Mouse (Mus musculus): Measurements from ENCODE around the gene Pdzrn4. TPM values are rescaled to one million over a fixed set of nuclear protein-coding genes. Genes with fewer than 3 reads are reported as not detected.

Gene Pdzrn4
- polyA plus RNA-seq, 3 experiments from 2014 or later, result not detected

DNA sequence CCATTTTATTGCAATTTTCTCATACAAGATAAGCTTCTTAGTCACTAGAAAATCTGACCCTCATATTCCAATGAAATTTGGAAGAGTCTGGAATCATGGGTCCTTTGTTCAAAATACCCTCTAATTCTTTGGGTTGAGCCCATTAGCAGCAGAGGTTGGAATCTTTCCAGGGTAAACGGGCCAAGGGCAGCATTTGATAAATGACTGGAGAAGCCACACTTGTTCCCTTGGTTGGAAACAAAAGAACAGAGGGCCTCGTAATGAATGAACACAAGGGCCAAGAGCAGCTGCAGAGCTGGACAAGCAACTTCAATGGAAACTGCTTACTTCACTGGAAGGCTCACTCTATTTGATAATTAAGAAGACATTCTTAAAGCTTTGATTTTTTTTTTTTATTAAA is 198.0 kb downstream of the Pdzrn4 start:
- ATAC-seq, result no peak

DNA sequence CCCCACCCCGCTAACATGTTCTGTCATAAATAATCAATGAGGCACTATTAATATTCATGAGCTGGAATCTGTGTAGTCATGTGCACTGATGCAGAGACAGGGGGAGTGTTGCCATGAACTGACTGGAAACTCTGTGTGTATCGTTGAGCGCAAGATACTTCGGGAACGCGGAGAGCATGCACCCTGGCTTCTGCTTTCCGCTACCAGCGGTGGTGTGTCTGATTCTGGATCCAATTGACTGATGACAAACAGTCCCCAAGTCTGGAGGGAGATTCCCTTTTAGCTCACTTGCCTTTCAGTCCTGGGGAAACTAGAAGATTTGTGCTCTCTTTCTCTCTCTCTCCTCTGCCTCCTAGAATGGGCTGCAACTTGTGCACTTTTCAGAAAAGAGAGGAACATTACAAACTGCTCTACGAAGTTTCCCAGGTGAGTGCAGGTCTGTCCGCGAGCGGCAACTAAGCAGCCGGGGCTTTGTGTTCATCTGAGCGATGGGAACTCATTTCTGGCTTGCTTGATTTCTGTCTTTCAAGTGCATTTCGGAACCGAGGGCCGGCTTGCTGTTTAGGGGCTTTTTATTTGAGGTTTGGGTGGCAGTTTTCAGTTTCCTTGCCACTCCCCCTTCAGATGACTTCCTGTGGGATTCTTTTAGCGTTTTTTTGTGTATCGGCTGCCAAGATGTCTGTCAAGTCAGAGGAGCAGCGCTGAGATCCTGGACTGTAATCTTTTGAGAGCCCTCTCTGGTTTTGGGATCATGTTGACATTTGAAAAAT is 200.5 kb downstream of the Pdzrn4 start:
- ATAC-seq, result no peak

DNA sequence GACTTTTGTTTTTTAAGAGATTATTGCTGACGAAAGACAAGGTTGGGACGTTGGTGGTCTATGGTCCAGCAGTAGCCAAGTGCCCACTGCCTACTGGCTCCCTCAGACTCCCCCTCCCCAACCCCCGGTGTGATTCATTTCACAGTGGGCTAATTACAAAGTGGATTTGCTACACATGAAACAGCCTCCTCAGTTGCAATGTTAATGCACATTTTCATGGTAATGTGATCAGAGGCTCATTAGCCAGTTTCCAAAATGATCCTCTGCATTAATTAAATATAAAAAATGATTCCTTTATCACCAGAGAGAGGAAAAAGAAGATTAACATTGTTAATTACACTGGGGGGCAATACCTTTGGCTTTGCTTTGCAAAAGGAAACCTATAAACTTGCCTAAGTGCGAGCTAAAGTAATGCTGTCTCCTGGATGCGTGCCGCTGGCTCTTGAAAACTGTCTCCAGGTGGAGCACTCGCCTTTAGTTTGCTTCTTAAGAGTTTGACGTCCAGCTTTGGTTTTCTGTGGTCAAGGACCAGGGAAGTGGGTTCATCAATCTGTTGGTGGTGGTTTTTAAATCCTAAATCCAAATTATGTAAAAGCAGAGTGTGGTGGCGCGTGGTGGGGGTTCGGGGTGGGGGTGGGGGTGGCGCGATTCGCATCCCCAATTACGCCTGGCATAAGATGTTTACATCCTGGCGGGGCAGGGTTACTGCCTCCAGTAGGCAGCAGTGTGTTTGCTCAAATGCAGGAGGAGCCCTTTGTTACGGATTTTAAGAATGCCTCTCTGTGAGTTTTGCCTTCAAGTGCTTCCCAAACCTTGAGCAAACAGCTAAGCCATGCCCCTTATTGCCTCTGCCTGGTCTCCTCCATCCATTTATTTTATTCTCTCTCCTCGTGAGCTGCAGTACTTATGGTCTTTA is 202.0 kb downstream of the Pdzrn4 start:
- no peak for ATAC-seq

DNA sequence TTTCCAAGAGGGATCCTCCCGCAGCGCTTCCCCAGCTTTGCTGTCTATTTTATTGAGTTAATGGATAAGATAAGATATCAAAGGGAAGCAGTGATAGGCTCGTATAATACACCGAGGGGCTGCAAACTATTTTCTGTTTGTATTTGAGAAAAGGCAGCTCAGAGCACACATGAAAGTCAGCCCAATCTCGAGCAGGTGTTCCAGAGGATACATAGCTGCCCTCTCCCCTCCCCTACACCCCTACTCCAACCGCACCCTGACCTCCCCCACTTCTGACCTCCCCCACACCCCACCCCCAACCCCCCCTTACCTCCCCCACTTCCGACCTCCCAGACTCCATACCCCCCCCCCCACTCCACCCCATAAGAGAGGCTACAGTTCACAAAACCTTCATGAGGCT is 202.7 kb downstream of the Pdzrn4 start:
- no peak for ATAC-seq

DNA sequence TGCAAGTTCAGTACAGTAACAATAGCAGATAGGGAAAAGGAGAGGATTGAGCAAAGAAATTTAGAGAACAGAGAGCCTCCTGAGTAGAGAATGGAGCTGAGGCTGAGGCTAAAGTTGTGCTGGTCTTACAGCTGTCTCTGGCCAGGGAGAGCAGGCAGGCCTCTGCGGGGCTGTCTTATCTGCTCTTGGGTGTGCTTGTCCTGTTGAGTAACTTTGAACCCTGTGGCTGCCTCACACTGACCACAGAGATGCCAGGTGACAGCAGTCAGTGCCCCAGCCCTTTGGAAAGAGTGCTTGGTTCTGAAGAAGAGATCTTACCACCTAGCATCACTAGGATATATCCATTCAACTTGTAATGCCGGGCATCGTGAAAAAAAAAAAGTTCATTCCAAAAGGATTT is 214.2 kb downstream of the Pdzrn4 start:
- no peak for ATAC-seq

DNA sequence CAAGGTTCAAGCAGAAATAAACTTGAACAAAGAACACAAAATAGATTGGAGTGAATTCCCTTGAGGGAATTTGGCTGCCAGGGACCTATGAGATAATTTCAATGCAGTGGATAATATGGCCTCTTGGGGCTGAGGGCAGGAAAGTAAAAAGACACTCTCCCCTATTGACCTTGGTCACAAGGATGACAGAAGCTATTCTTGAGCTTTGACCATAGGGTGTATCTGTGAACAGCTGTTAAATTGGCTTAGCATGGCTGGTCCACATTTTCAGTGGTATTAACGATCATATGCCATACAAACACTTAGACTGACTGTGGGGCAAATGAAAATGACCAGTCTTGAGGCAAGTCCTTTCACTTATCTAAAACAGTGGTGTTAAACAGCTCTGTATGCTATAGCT is 215.7 kb downstream of the Pdzrn4 start:
- ATAC-seq, result no peak

DNA sequence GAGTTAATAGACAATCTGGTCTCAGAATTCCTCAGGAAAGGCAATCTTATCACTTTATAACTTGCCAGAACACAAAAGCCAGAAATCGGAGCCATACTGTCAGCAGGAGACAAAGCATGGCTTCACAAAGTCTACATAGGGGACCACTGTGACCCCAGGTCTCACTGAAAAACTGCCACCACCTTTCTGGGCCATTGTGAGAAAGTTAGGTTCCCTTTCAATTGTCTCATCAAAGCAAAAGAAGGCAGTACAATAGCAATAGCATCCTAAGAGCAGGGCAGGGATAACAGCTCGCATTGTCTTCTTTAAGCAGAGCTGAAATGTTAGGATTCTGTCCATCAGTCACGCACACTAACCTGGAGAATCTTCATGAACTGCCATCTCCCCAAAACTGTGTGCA is 216.5 kb downstream of the Pdzrn4 start:
- ATAC-seq, result no peak

DNA sequence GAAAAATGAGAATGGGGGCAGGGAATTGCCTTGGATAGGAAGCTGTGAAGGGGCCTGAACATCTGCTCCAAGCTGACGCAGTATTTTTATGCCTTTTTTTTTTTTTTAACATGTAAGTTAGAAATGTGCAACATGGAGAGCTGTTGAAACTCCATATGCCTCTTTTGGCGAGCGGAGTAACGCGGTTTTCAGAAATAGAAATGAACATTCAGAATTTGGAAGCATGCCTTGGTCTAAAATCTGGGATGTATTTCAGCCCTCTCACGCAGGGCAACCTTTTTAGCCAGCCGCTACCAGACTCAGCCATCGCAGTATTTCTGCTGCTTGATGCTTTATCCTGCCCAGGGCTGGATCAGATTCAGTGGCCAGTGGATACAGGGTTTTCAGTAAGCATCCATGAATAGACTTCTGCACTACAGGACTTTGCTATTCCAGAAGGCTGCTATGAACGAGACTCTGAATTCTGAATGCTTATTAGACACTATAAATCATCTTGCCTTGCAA is 225.1 kb downstream of the Pdzrn4 start:
- no peak for ATAC-seq

DNA sequence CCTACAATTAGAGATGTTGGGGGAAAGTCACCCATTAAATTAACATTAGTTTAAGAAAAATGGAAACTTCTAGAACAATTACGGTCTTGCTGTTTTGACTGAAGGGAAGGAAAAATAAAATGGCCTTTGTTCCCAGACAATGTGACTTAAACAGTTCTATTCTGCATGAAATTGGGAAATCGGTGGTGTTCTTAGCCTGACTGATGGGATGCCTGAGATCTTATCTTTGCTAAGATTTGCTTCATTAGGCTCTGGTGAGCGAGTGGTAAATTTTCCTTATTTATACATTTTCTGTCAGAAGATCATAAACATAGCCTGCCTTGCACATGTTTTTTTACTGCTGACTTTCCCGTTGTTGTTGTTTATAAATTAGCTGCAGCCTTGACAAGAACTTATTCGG is 225.6 kb downstream of the Pdzrn4 start:
- ATAC-seq, result no peak

DNA sequence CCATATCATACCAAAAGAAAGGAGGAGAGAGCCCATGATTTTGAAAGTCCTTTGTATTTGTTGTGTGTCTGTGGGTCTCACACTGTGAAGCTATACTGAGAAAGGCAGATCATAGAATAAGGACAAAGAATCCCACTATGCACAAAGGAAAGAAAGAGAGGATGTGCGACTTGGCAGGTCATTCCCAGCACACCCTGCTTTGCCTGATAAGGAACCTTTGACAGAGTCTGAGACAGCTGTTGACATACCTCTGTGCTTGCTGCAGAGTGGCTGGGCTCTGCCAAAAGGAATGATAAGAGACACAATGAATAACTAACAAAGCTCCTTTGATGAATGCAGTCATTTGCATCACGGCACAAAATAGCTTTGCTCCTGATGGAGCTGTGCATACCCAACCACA is 232.5 kb downstream of the Pdzrn4 start:
- no peak for ATAC-seq

DNA sequence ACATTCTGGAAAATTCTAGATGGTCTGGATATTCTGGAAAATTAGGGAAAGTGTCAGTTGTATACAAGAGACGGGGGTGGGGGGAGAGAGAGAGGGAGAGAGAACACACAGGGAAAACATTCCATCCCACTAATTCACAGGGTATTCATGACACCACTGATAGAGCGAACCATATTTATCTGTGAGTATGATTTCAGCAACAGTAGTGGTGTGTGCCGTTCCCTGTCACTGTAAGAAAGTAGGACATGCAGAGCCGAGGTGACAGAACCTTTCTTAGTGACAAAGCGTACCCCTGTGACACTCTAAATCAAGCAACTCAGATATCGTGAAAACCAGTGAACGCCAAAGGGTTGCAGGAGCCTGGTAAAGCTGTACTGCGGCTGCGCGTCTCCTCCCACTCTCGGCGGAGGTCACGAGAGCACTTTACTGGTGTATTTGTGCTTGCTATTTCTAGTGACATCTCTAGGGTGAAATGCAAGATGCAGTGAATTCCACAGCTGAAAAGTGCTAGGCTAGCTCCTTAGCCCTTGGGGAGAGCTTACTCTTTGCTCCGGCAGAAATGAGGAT is 237.4 kb downstream of the Pdzrn4 start:
- no peak for ATAC-seq

DNA sequence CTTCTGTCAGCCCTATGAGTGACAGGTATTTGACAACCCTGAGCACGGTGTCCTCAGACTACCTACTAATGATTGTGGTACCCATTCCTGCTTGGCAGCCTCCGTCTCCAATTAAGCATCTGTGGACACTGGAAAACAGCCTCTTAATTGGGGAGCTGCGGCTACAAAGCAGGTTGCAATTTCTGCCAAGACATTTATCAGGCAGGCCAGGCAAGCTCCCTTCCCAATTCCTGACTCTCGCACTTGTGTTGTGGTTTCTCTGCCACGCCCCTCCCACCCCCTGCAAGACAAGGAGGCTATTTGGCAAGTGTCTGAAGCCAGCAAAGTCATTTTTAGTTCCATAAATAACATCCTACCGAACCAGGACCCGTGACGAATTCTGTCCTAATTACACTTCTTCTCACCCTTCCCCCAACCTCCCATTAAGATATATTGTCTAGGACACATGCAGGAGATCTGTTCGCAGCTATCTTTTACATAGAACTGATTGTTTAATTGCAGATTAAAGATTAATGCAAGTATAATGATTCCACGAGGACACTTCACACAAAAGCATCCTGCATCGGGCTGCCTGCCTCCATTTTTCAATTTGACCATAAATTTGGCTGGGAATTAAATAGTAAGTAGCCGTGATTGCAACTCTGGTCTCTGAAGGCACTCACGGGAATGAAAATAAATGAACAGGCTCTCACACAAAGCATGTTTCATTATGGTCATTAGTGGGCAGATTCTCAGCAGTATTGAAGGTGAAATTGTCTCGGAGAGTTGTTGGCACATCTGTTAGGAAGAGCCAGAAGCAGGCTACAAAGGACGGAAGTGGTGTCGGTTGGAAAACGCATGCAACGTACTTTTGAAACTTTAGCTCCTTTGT is 243.8 kb downstream of the Pdzrn4 start:
- no peak for ATAC-seq

DNA sequence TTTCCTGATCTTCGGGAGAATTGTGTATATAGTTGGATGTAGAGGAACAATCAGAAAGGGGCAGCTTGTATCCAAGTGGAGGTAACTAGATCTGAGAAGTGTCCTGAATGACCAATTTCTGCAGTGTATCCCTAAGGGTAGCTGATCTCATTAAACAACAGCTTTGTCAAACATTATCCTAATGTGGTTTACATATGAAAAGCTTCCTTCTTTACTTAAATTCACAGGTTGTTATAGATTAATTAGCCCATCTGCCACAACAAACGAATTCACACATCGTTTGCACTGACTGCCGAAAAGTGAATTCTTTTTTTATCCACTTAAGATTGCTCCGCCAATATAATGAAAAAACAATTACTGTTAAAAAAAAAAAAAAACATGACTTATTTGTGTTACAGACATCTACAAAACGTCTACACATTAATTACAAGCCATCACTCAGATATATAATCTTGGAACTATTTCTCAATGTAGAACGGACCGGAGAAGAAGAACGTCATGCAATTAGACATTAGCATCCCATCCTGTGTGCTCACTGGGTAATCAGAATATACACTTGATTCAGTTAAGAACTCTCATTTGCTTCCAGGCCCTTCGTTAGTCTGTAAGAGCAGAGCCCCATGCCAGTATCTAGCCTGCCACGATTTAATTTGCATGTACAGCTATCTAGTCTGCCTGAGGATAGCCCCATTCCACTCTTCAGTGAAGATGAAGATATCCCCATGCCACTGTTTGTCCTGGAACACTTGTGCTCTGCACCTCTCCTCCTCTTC is 274.8 kb downstream of the Pdzrn4 start:
- no peak for ATAC-seq

DNA sequence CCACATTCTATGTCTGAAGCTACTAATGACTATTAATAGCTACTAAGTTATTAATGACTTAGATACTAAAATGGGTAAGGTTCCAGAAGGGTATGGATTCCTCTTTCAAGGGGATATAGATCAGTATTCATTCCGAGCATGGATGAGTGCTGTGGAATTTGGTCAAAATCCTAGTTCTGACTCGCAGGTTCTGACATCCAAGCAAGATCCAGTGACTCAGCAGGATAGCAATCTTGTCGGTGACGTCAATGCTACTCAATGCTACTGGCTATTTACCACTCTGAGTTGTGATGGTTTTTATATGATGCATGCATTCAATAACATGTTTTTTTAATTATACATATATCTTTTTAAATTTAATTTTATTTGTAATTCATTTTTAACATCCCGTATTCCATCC is 279.4 kb downstream of the Pdzrn4 start:
- ATAC-seq, result no peak

DNA sequence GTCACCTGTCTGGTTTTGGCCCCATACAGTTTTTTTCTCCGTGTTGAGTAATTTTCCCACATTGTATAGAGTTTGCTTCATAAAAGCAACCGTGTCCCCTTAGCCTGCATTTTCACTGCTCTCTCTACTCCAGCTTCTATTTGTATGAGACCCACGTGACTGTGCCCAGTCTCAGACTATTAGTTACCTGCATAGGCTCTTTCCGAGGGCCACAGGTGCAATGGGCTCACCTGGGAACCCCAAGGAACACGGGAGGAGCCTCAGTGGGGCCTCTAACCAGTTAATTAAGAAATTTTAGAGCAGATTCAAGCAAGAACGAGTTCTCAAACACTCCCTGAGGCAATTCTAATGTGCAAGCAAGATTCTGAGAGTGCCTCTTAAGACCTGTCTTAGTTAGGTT is 281.7 kb downstream of the Pdzrn4 start:
- ATAC-seq, result no peak

DNA sequence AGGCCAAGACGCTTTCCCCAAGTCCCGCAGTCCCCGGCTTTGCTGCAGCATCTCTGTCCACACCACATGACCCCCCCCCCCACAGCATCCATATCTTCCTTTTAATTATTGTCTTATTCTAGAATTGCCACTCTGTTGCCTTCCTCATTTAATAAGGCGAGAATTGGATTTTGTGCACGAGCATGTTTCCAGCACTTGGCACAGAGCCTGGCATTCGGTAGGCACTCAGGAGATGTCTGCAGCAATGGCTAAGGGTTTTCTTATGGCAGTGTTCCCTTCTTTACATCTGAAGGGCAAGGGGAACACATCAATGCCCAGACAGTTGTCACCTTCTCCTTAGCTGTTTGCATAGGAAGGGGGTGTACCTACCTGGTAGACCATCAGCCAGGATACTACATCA is 282.9 kb downstream of the Pdzrn4 start:
- no peak for ATAC-seq

DNA sequence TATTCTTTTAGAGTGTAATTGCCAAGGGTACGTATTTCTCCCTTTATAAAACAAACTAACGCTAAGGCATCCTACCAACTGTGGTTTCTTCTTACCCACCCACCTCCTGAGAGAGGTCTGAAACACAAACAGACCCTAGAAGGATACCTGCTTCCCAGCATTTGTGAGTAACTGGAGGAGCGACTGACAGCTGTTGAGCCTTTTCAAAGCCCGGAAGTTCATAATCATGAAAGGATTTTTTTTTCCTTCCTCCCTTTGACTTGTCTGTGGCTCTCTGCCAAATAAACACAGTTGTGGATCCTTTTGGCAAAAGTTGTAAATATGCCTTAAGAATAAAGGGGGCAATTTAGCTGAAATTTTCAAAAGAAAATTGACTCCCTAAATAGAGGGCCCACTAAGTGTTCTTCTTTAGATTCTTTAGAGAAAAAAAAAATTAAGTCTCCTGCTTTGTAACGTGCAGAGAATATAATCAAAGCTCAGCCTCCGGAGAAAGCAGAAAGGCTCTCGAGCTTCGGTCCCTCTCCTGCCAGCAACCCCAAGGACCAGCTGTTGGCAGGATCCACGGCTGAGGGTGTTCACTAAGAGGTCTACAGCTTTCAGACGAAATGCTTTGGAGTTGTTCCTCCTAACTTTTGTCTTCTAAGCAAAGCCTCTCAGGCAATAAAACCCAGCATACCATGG is 299.7 kb downstream of the Pdzrn4 start:
- ATAC-seq, result no peak

DNA sequence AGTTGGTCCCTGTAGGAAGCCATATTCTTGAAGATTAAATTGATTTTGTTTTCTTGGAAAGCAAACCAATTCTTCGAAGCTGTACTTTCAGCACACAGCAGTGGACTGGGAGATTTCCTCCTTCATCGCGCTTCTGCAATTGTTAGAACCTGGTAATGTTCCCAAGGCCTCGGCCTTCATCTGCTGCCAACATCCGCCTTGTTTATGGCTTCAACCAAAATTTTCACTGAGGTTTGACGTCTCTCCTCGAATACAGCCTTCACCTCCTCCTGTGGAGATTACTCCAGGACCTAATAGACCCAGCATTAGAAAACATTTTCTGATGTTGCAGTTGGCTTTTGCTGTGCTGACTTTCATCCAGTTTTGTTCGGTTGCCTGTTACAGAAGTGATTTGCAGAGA is 307.5 kb downstream of the Pdzrn4 start:
- no peak for ATAC-seq

DNA sequence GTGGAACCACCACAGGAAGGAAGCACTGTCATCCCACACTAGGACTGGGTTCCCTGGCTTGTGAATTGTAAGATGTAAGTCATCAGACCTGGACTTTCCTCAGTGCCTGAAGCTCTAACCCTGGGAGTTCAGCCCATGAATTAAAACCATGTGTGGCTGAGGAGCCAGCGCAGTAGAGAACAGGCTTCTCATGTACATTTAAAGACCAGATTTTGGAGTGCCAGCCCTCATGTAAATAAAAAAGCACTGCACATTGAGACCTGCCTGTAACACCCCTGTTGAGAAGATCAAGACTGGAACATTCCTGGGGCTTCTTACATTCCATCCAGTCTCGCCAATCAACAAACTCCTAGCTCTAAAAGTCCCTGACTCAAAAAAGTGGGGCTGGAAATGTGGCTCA is 342.0 kb downstream of the Pdzrn4 start:
- ATAC-seq, result no peak

DNA sequence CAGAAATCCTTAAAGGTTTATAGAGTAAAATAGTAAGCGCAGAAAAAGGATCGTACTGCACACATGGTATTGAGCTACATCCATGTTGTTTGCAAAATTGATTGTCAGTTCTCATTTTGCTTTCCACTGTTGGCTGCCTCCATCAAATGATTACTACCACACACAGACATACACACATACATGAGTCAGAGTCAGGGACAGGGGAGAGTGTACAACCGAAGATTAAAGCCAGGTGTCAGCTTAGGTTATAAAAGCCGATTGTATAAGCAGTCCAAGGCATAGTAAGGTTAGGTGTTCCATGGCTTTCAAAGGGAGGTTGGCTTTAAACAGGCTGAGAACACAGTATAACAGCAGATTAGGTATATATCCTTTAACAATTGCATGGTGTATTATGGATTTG is 343.2 kb downstream of the Pdzrn4 start:
- no peak for ATAC-seq

DNA sequence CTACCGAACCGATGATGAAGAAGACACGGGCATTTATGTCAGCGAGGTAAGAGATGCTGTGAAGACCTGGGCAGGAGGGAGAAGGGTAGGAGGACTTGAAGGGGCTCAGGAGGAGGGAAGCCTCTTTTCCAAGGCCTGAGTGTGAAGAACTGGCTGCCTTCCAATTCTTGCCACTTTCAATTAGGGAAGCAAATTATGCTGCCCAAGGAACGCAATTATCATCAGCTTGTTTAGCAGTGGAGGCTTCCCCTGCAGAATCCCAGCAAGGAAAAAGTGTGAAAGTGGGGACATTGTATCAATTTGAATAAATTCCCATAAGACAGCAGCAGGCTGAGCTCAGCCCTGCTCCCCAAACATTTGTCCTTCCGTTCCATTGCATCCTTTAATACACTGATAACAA is 346.9 kb downstream of the Pdzrn4 start:
- ATAC-seq, result no peak

All from inflammation-experienced regulatory T-cells, adult 6 months (primary cell).